Mouse (Mus musculus) neutrophil, adult 5-6 weeks (primary cell): ENCODE data around the gene Atxn1. TPM values are rescaled to one million over a fixed set of nuclear protein-coding genes. Genes with fewer than 3 reads are reported as not detected.
A peak's percentile ranks its signal among the peaks of the same experiment; 100 is the strongest.

Experiments used
- ATAC-seq: fragments of 151-379, 151-347 bp; 2 replicates; pipeline ENCODE4 v1.8.0; 2017; ENCODE audit warnings: mild to moderate bottlenecking, moderate TSS enrichment; ENCODE audit not compliant: insufficient number of reproducible peaks, poor library complexity, low FRiP score, severe bottlenecking; ENCODE audit errors: extremely low read depth
- total RNA-seq: library from RNA; stranded (forward); fragments of 200-1000 nt; gene quantifications from 2 replicates; pipeline ENCODE4 v1.2.3, GENCODE M21; 2017

Atxn1 gene
- total RNA-seq, 1 experiment from 2014 or later, result 22.9 TPM

- ATAC-seq, result no peak
Observed at GRCm38 (mm10) chr13:45964331-45964852, 416 bp downstream of the Atxn1 start.

GRCm38 (mm10) chr13:45963497-45964330 lies 1.1 kb downstream of the Atxn1 start:
- ATAC-seq, result peak; percentile 29

GRCm38 (mm10) chr13:45962776-45963175 lies 2.0 kb downstream of the Atxn1 start:
- ATAC-seq, result no peak

GRCm38 (mm10) chr13:45961871-45962630 lies 2.8 kb downstream of the Atxn1 start:
- no peak for ATAC-seq

- ATAC-seq, result no peak
Observed at GRCm38 (mm10) chr13:45960311-45960965, 4.4 kb downstream of the Atxn1 start.

GRCm38 (mm10) chr13:45958306-45958705 lies 6.5 kb downstream of the Atxn1 start:
- ATAC-seq, result no peak

GRCm38 (mm10) chr13:45957629-45958028 lies 7.2 kb downstream of the Atxn1 start:
- no peak for ATAC-seq

GRCm38 (mm10) chr13:45956287-45956686 lies 8.5 kb downstream of the Atxn1 start:
- ATAC-seq, result no peak

- no peak for ATAC-seq
Observed at GRCm38 (mm10) chr13:45955370-45956055, 9.3 kb downstream of the Atxn1 start.

- ATAC-seq, result no peak
Observed at GRCm38 (mm10) chr13:45953098-45953497, 11.7 kb downstream of the Atxn1 start.

- no peak for ATAC-seq
Observed at GRCm38 (mm10) chr13:45951071-45951645, 13.7 kb downstream of the Atxn1 start.

GRCm38 (mm10) chr13:45950355-45950861 lies 14.4 kb downstream of the Atxn1 start:
- ATAC-seq, result no peak

- ATAC-seq, result no peak
Observed at GRCm38 (mm10) chr13:45946136-45946535, 18.7 kb downstream of the Atxn1 start.

- ATAC-seq, result no peak
Observed at GRCm38 (mm10) chr13:45942337-45942736, 22.5 kb downstream of the Atxn1 start.

GRCm38 (mm10) chr13:45940714-45941113 lies 24.1 kb downstream of the Atxn1 start:
- no peak for ATAC-seq

- ATAC-seq, result no peak
Observed at GRCm38 (mm10) chr13:45939561-45939960, 25.2 kb downstream of the Atxn1 start.

GRCm38 (mm10) chr13:45938083-45938482 lies 26.7 kb downstream of the Atxn1 start:
- ATAC-seq, result no peak

- ATAC-seq, result no peak
Observed at GRCm38 (mm10) chr13:45936765-45937164, 28.0 kb downstream of the Atxn1 start.
